Mouse (Mus musculus): Measurements from ENCODE around the gene Ccdc152. TPM values are rescaled to one million over a fixed set of nuclear protein-coding genes. Genes with fewer than 3 reads are reported as not detected.

Gene Ccdc152
- total and polyA plus RNA-seq, 2 experiments from 2014 or later, result 0.64 TPM; not detected in 1

DNA sequence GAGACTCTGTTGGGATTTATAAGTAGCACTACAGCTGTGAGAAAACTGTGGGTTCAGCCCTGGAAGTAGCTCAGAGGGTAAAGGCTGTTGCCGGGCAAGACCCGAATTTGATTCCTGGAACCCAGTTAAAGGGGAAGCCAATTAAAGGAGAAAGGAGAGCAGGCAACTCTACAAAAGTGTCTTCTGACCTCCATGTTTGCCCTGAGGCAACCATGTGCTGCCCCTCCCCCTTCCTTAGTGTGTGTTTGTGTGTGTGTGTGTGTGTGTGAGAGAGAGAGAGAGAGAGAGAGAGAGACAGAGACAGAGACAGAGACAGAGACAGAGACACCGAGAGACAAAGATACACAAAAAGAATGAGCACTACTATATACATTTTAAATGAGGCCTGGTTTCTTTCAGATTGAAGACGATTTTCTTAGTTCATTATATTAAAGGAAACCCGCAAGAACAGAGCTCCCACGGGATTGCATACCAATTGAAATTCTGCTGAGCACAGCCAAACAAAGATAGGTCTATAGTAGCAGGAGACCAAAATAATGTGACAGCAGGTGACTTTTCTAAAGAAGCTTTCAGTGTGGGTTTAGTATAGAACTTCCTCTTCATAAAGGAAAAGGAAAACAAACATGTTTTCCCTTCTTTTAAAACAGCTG is 33.2 kb downstream of the Ccdc152 start:
- H3K27me3 ChIP-seq (ENCODE audit: insufficient read depth, low read length), result no peaks in the 10 kb centered on the region
- H3K36me3 ChIP-seq (ENCODE audit: insufficient read depth, low read length), result no peaks in the 10 kb centered on the region
- peak overlapping the region; percentile 71 for H3K27ac ChIP-seq
- H3K4me2 ChIP-seq (ENCODE audit: low read depth, low read length), result peak overlapping the region; percentile 51
- peak; percentile 63 for ATAC-seq
- no peak overlapping the region for H3K9ac ChIP-seq (replicated peaks; ENCODE audit: low read length)
- no peak for TF ChIP-seq CTCF (IDR thresholded peaks at IDR 0.05; ENCODE audit: low read depth)
- no peaks in the 10 kb centered on the region for H3K4me1 ChIP-seq (ENCODE audit: insufficient read depth, low read length)
- H3K4me3 ChIP-seq (ENCODE audit: low read length), result peak overlapping the region; percentile 36
- DNase-seq (ENCODE audit: low spot score), result peak; percentile 49
- H3K9me3 ChIP-seq (ENCODE audit: low read length), result no peaks in the 10 kb centered on the region
- WGBS, result 12% methylated on average over 6 of the region's 6 CpGs

- WGBS, result 84% methylated on average over 4 of the region's 4 CpGs
- Histone ChIP-seq H3K27me3 (ENCODE audit: insufficient read depth, low read length) (no peaks in the 10 kb centered on the region), H3K4me3 (ENCODE audit: low read length) (no peak overlapping the region), H3K4me2 (ENCODE audit: low read depth, low read length) (no peak overlapping the region), H3K9me3 (ENCODE audit: low read length) (no peaks in the 10 kb centered on the region), H3K27ac (no peak overlapping the region; the same call in 1 of the 2 replicates), H3K4me1 (ENCODE audit: insufficient read depth, low read length) (no peaks in the 10 kb centered on the region), H3K36me3 (ENCODE audit: insufficient read depth, low read length) (no peaks in the 10 kb centered on the region), H3K9ac (replicated peaks; ENCODE audit: low read length) (no peak overlapping the region)
- no peak for DNase-seq (ENCODE audit: low spot score)
- no peak for TF ChIP-seq CTCF (IDR thresholded peaks at IDR 0.05; ENCODE audit: low read depth)
- no peak for ATAC-seq
These were observed 33.8 kb downstream of the Ccdc152 start for GRCm38 (mm10) chr15:3269496-3269895.

- no peak within 1 kb of the TSS for H3K4me2 ChIP-seq (ENCODE audit: low read depth, low read length)
- no peaks in the 10 kb centered on the region for H3K9me3 ChIP-seq (ENCODE audit: low read length)
- H3K9ac ChIP-seq (replicated peaks; ENCODE audit: low read length), result no peak within 1 kb of the TSS
- H3K27me3 ChIP-seq (ENCODE audit: insufficient read depth, low read length), result no peaks in the 10 kb centered on the region
- no peaks in the 10 kb centered on the region for H3K4me1 ChIP-seq (ENCODE audit: insufficient read depth, low read length)
- no peak within 1 kb of the TSS for H3K4me3 ChIP-seq (ENCODE audit: low read length)
- H3K27ac ChIP-seq, result no peak within 1 kb of the TSS
- 72% methylated on average over 6 of the region's 6 CpGs for whole genome bisulfite sequencing
- DNase-seq (ENCODE audit: low spot score) (no peak), ATAC-seq (no peak)
- H3K36me3 ChIP-seq (ENCODE audit: insufficient read depth, low read length), result no peaks in the 10 kb centered on the region
- TF ChIP-seq CTCF (IDR thresholded peaks at IDR 0.05; ENCODE audit: low read depth), result no peak
These were observed 35.1 kb downstream of the Ccdc152 start, which contains the start of gene Selenop for GRCm38 (mm10) chr15:3268247-3268646. Selenop (plus strand) TSS chr15:3268547.

DNA sequence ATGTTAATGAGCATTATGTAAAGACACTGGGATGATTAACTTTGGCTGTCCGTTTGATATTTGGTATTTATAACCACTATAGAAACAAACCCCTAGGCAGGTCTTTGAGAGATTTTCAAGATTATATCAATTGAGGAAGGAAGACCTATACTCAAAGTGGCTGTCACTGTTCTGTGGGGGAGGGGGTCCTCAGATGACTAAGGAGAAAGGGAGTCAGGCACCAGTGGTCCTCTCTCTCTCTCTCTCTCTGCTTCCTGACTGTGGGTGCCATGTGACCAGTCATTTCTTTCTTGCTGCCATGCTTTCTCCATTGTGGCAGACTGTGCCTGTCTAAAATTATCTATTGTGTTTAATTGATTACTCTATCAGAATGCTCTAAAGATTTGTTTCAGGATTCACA is 38.5 kb downstream of the Ccdc152 start:
- H3K4me2 ChIP-seq (ENCODE audit: low read depth, low read length), result no peak overlapping the region
- TF ChIP-seq CTCF (IDR thresholded peaks at IDR 0.05; ENCODE audit: low read depth), result no peak
- H3K36me3 ChIP-seq (ENCODE audit: insufficient read depth, low read length), result no peaks in the 10 kb centered on the region
- 89% methylated on average over 1 of the region's 1 CpGs for WGBS
- no peak overlapping the region for H3K4me3 ChIP-seq (ENCODE audit: low read length)
- no peaks in the 10 kb centered on the region for H3K27me3 ChIP-seq (ENCODE audit: insufficient read depth, low read length)
- H3K4me1 ChIP-seq (ENCODE audit: insufficient read depth, low read length), result no peaks in the 10 kb centered on the region
- H3K9me3 ChIP-seq (ENCODE audit: low read length), result no peaks in the 10 kb centered on the region
- no peak overlapping the region for H3K27ac ChIP-seq
- no peak overlapping the region for H3K9ac ChIP-seq (replicated peaks; ENCODE audit: low read length)
- DNase-seq (ENCODE audit: low spot score) (no peak), ATAC-seq (no peak)

GRCm38 (mm10) chr15:3264293-3264692 is 39.0 kb downstream of the Ccdc152 start:
- no peak for ATAC-seq
- H3K4me1 ChIP-seq (ENCODE audit: insufficient read depth, low read length), result no peaks in the 10 kb centered on the region
- no peak for TF ChIP-seq CTCF (IDR thresholded peaks at IDR 0.05; ENCODE audit: low read depth)

DNA sequence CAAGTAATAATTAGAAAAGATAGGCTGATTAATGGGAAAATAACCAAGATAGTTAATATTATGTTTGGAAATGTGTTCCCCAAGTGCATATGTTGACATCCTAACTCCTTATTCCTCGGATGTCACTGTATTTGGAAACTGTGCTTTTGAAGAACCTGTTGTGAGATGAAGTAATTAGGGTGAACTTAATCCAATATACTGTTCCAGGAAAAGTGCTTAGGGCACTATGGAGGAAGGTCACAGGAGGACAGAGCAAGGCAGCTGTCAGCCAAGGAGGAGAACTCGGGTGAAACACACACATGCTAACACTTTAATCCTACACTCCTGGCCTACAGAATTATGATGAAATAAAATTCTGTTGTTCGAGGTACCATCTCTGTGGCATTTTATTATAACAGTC is 40.4 kb downstream of the Ccdc152 start:
- WGBS, result 75% methylated on average over 3 of the region's 3 CpGs
- TF ChIP-seq CTCF (IDR thresholded peaks at IDR 0.05; ENCODE audit: low read depth), result no peak
- Histone ChIP-seq H3K4me1 (ENCODE audit: insufficient read depth, low read length) (no peaks in the 10 kb centered on the region), H3K4me2 (ENCODE audit: low read depth, low read length) (no peak overlapping the region), H3K4me3 (ENCODE audit: low read length) (no peak overlapping the region), H3K27ac (no peak overlapping the region), H3K36me3 (ENCODE audit: insufficient read depth, low read length) (no peaks in the 10 kb centered on the region), H3K9ac (replicated peaks; ENCODE audit: low read length) (no peak overlapping the region), H3K27me3 (ENCODE audit: insufficient read depth, low read length) (no peaks in the 10 kb centered on the region), H3K9me3 (ENCODE audit: low read length) (no peaks in the 10 kb centered on the region)
- ATAC-seq (no peak), DNase-seq (ENCODE audit: low spot score) (no peak)

More at GRCm38 (mm10) chr15:3264293-3264692, 39.0 kb downstream of the Ccdc152 start:
- Histone ChIP-seq H3K36me3 (ENCODE audit: insufficient read depth, low read length) (no peaks in the 10 kb centered on the region), H3K27ac (no peak overlapping the region), H3K9ac (replicated peaks; ENCODE audit: low read length) (no peak overlapping the region), H3K9me3 (ENCODE audit: low read length) (no peaks in the 10 kb centered on the region), H3K27me3 (ENCODE audit: insufficient read depth, low read length) (no peaks in the 10 kb centered on the region), H3K4me2 (ENCODE audit: low read depth, low read length) (no peak overlapping the region), H3K4me3 (ENCODE audit: low read length) (no peak overlapping the region)
- WGBS, result 94% methylated on average over 4 of the region's 4 CpGs
- DNase-seq (ENCODE audit: low spot score), result no peak

DNA sequence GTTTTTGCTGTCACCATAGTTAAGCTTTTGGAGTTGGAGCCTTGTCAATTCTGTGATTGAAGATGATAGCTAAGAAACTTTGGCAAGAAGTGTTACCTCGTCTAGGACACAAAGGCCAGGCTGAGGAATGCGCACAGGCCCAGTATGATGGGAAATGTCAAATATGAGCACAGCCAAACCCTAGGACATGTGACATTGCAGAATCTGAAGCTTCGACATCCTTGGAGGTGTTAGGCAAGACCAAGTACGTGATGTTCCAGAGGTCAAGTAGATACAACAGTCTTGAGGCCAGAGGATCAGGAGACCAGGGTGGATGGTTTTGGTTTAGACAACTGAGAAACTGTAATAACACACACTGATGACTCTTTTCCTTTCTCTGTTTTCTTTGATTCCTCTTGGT is 43.0 kb downstream of the Ccdc152 start:
- 83% methylated on average over 4 of the region's 4 CpGs for WGBS
- no peaks in the 10 kb centered on the region for H3K27me3 ChIP-seq (ENCODE audit: insufficient read depth, low read length)
- no peak for TF ChIP-seq CTCF (IDR thresholded peaks at IDR 0.05; ENCODE audit: low read depth)

More for the DNA sequence above, 43.0 kb downstream of the Ccdc152 start:
- no peaks in the 10 kb centered on the region for H3K4me1 ChIP-seq (ENCODE audit: insufficient read depth, low read length)
- no peak overlapping the region for H3K9ac ChIP-seq (replicated peaks; ENCODE audit: low read length)
- ATAC-seq (no peak), DNase-seq (ENCODE audit: low spot score) (no peak)
- H3K4me3 ChIP-seq (ENCODE audit: low read length), result no peak overlapping the region
- H3K4me2 ChIP-seq (ENCODE audit: low read depth, low read length), result no peak overlapping the region
- no peak overlapping the region for H3K27ac ChIP-seq
- H3K9me3 ChIP-seq (ENCODE audit: low read length), result no peaks in the 10 kb centered on the region
- H3K36me3 ChIP-seq (ENCODE audit: insufficient read depth, low read length), result no peaks in the 10 kb centered on the region

Measured in hindbrain, postnatal 0 days (tissue).